Mouse (Mus musculus) heart, embryonic 13.5 days (tissue): ENCODE data around the gene Sdhaf1. TPM values are rescaled to one million over a fixed set of nuclear protein-coding genes. Genes with fewer than 3 reads are reported as not detected.

Source experiments
- ATAC-seq: fragments of 200-750 bp; cut with Nextera tagmentation; 2 replicates; pipeline ENCODE4 v1.8.0; 2017; ENCODE audit warnings: moderate TSS enrichment; ENCODE audit not compliant: insufficient number of reproducible peaks, low FRiP score, low TSS enrichment; ENCODE audit errors: extremely low read depth
- H3K27ac ChIP-seq: fragments of 300-500 bp; sonication (generic); replicated peaks from 2 replicates; pipeline ENCODE4 v1.5.1; 2015; ENCODE audit warnings: moderate library complexity, mild to moderate bottlenecking, inconsistent platforms
- H3K27me3 ChIP-seq: fragments of 300-500 bp; sonication (generic); replicated peaks from 2 replicates; pipeline ENCODE4 v1.6.1; 2015; ENCODE audit warnings: mild to moderate bottlenecking, inconsistent platforms
- H3K36me3 ChIP-seq: fragments of 300-500 bp; sonication (generic); 2 replicates; pipeline ENCODE4 v1.6.1; 2015; ENCODE audit warnings: mild to moderate bottlenecking, inconsistent platforms
- H3K4me1 ChIP-seq: fragments of 300-500 bp; sonication (generic); 2 replicates; pipeline ENCODE4 v1.6.1; 2015; ENCODE audit warnings: inconsistent platforms
- H3K4me2 ChIP-seq: fragments of 300-500 bp; sonication (generic); 2 replicates; pipeline ENCODE4 v1.6.1; 2015; ENCODE audit warnings: inconsistent platforms, mild to moderate bottlenecking, moderate library complexity
- H3K4me3 ChIP-seq: fragments of 300-500 bp; sonication (generic); 2 replicates; pipeline ENCODE4 v1.5.1; 2015; ENCODE audit warnings: moderate library complexity, mild to moderate bottlenecking, inconsistent platforms
- H3K9ac ChIP-seq: fragments of 300-500 bp; sonication (generic); 2 replicates; pipeline ENCODE4 v1.6.1; 2015; ENCODE audit warnings: inconsistent platforms, mild to moderate bottlenecking, moderate library complexity
- H3K9me3 ChIP-seq: fragments of 300-500 bp; sonication (generic); 2 replicates; pipeline ENCODE4 v1.6.1; 2016; ENCODE audit warnings: inconsistent platforms
- WGBS: fragments of 180-500 bp; shearing (Covaris S2); methylation state at CpG from one replicate; pipeline ENCODE4 v1.1.7; 2015; ENCODE audit warnings: mixed read lengths; 5-methylcytosine and 5-hydroxymethylcytosine counted together
- polyA plus RNA-seq: library from polyadenylated mRNA; unstranded; fragments of >200 nt; fragmentation: Nextera tagmentation; extraction: Ambion mirVana; gene quantifications from 2 replicates; pipeline ENCODE4 v1.2.1, GENCODE M21; 2015

The Sdhaf1 gene
- polyA plus RNA-seq, 1 experiment from 2014 or later: 14.6 TPM

DNA sequence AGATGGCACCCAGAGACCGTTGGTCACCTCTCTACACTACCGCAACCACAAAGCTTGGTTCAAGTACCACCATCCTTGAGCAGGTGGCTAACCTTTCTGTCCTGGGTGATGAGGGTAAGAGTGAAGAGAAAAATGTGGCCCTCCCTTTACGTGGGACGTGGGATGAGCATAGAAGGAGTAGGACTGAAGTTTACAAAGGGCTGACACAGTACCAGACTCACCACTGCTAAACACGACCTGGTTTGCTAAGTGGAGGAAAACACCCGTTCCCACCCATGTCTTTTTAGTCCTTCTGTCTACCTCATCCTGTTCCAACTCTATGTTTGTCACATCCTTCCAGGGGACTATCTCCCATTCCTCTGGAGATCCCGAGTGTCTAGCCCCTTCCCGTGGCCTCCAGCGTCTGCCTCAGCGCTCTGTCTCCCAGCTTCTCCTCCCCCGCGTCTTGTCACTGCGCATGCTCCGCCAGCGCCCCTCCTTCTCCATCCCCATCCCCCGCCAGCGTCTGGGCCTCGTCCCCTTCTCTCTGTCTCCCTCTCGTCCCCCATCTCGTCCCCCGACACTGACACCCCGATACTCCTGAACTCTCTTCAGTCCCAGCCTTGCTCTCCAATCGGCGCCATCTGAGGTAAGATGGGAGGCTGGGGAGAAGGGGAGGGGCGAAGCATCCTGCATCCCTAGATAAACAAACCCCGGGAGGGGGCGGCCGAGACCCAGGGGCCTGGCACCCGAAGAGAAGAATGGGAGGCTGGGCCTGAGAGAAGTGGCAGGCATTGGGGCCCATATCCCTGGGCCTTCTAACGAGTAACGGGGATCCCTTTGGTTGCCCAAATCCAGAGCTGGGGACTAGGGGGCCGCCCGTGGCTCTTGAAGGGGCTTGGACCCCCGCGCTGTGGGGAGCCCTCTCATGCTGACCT is 32.2 kb downstream of the Sdhaf1 start, which contains the start of gene Clip3:
Gene Clip3, plus strand, starts transcription at position 514 of the 917 bp plus-strand sequence.
- peak within 1 kb of the TSS; percentile 61 for H3K4me3 ChIP-seq
- peaks cover 29% of the 10 kb centered on the region for H3K4me1 ChIP-seq
- 7% methylated on average over 35 of the region's 35 CpGs for WGBS
- H3K4me2 ChIP-seq: peak within 1 kb of the TSS; percentile 66
- peaks cover 17% of the 10 kb centered on the region for H3K27me3 ChIP-seq
- H3K27ac ChIP-seq: 0 out of 2 replicates have a peak within 1 kb of the TSS, but pooled peaks have one; percentile 24
- no peaks in the 10 kb centered on the region for H3K9me3 ChIP-seq
- 0 out of 2 replicates have a peak, but pooled peaks have one; percentile 22 for ATAC-seq
- peak within 1 kb of the TSS; percentile 82 for H3K9ac ChIP-seq
- H3K36me3 ChIP-seq: 0 out of 2 replicates have a peak, but pooled peaks cover 3% of the 10 kb centered on the region

DNA sequence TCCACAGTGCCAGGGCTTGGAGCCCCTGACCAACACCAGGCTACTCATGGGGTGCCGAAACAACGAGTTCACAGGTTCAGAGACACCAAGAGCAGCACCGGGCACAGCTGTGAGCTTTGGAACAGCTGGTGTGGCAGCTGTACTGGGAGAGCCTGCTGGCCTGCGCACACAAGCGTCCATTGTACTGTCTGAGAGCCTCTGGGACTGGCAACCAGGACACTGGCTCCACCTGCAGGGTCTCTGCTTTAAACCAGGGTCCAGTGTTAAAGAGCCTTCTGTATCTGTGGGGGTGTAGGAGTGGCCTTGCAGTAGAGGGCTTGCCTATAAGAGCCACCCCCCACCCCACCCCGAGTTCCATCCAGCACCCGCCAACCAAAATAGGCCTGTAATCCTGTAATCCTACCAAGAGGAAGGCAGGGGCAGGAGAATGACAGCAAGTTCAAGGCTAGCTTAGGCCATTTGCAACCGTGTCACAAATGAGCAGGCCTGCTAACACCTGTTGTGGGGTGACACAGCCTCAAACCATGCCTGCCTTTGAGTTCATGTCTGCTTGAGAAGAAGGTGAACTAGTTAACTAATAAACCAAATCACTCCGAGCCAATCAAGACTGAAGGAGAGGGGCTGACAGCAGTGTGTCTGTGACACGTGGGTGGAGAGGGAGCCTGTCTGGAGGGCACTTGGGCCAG is 33.8 kb downstream of the Sdhaf1 start:
- Histone ChIP-seq H3K27me3 (peaks cover 17% of the 10 kb centered on the region), H3K9ac (no peak overlapping the region), H3K27ac (0 out of 2 replicates have a peak overlapping the region, but pooled peaks have one; percentile 2), H3K9me3 (no peaks in the 10 kb centered on the region), H3K36me3 (no peaks in the 10 kb centered on the region), H3K4me2 (no peak overlapping the region), H3K4me3 (no peak overlapping the region), H3K4me1 (peaks cover 27% of the 10 kb centered on the region)
- 53% methylated on average over 10 of the region's 10 CpGs for WGBS
- no peak for ATAC-seq

DNA sequence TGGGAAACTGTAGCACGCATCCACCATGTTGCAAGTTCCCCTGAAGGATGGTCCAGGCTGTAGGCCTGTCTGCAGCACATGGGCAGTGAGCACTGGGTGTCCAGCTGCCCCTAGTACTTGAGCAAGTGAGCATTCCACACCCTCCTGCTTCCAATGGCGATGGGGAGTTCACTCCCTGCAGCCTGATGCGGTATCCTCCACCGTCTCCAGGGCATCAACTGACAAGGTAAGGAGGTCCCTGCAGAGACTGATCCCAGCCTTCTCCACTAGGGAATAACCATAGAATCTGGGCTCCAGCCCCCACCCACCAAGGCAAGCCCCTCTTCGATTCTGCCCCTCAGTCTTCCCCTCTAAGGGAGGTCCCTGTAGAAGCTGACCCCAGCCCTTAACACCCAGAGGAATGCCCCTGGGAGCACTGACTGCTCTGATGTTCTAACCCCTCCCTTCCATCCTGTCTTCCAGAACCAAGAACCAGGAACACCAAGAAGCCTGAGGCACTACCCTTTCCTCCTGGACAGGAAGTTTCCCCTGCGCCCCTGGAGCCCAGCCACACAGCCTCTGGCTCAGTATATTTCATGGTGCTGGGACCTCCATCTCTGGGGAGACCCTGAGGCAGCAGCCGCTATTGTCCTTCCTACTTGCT is 34.5 kb downstream of the Sdhaf1 start:
- 0 out of 2 replicates have a peak overlapping the region, but pooled peaks have one; percentile 2 for H3K27ac ChIP-seq
- no peaks in the 10 kb centered on the region for H3K36me3 ChIP-seq
- H3K9me3 ChIP-seq: no peaks in the 10 kb centered on the region
- H3K4me1 ChIP-seq: peaks cover 25% of the 10 kb centered on the region
- no peak overlapping the region for H3K4me3 ChIP-seq
- WGBS: 56% methylated on average over 7 of the region's 7 CpGs
- H3K4me2 ChIP-seq: no peak overlapping the region
- H3K9ac ChIP-seq: no peak overlapping the region
- peaks cover 17% of the 10 kb centered on the region for H3K27me3 ChIP-seq
- ATAC-seq: no peak

DNA sequence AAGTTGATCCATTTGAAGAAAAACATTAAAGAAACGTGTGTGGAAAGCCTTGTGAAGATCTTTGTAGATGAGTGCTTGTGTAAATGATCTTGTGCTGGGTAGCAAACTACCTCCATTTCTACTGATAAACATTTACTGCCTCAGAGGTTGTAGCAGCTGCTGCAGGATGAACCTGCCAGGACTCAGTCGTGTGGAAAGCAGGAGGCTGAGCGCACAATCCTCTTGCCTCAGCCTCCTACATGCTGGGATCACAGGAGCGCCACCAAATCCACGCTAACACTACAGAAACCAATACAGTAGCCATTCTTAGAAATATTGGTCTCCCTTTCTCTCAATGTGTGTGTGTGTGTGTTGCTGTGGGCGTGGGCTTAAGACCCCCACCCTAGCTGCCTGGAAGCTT is 35.6 kb downstream of the Sdhaf1 start:
- Histone ChIP-seq H3K9ac (no peak overlapping the region), H3K4me1 (peaks cover 19% of the 10 kb centered on the region), H3K27me3 (peaks cover 17% of the 10 kb centered on the region), H3K36me3 (no peaks in the 10 kb centered on the region), H3K27ac (no peak overlapping the region), H3K4me3 (no peak overlapping the region), H3K4me2 (no peak overlapping the region), H3K9me3 (no peaks in the 10 kb centered on the region)
- 66% methylated on average over 6 of the region's 6 CpGs for WGBS
- no peak for ATAC-seq

DNA sequence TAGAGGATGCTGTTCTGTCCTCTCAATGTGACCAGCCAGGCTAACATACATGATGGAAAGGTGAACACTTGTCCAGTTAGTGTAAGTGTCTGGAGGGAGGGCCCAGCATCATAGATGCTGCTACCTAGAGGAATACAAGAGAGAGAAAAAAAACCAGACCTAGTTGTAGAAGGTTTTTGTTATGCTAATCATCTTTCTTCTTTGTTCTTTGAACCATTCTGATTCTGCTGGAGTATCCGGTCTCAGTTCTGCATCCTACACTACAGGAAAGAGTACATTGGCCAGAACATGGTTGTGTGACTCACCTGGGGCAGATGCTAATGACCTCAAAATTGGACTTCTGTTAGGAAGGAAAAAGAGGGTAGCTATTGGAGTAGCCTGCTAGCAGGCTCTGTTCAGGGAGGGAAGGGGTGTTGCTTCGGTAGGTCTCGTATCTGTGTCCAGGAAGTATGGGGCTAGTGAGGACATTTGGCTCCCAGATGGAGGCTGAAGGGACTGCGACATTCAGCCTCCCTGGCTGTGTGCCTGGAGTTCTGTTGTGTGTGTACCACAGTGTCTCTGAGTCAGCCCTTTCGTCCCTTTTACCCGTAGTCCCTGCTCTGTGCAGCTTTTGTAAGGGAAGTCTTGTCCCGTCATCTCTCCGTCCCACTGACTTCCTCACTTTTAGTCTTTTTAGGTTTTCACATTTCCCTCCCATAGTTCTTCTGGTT is 36.8 kb downstream of the Sdhaf1 start:
- 50% methylated on average over 8 of the region's 8 CpGs for WGBS
- no peak overlapping the region for H3K4me2 ChIP-seq
- H3K27ac ChIP-seq: no peak overlapping the region
- no peaks in the 10 kb centered on the region for H3K9me3 ChIP-seq
- no peak overlapping the region for H3K9ac ChIP-seq
- no peak overlapping the region for H3K4me3 ChIP-seq
- ATAC-seq: no peak
- peaks cover 14% of the 10 kb centered on the region for H3K4me1 ChIP-seq
- H3K36me3 ChIP-seq: no peaks in the 10 kb centered on the region
- H3K27me3 ChIP-seq: peaks cover 17% of the 10 kb centered on the region

GRCm38 (mm10) chr7:30282740-30283139 is 41.0 kb downstream of the Sdhaf1 start:
- Histone ChIP-seq H3K9ac (0 out of 2 replicates have a peak overlapping the region, but pooled peaks have one; percentile 29), H3K4me1 (peaks cover 22% of the 10 kb centered on the region), H3K4me2 (no peak overlapping the region), H3K36me3 (no peaks in the 10 kb centered on the region), H3K4me3 (no peak overlapping the region), H3K27me3 (peaks cover 8% of the 10 kb centered on the region), H3K9me3 (no peaks in the 10 kb centered on the region), H3K27ac (no peak overlapping the region)
- ATAC-seq: no peak
- WGBS: 58% methylated on average over 7 of the region's 7 CpGs

- Histone ChIP-seq H3K4me2 (peak overlapping the region; percentile 94), H3K4me3 (no peak overlapping the region), H3K27ac (peak overlapping the region; percentile 99), H3K4me1 (peaks cover 22% of the 10 kb centered on the region), H3K27me3 (no peaks in the 10 kb centered on the region), H3K9ac (0 out of 2 replicates have a peak overlapping the region, but pooled peaks have one; percentile 83), H3K9me3 (no peaks in the 10 kb centered on the region), H3K36me3 (no peaks in the 10 kb centered on the region)
- ATAC-seq: no peak
- WGBS: 69% methylated on average over 4 of the region's 4 CpGs
Measured at GRCm38 (mm10) chr7:30281522-30281921, 42.2 kb downstream of the Sdhaf1 start.

DNA sequence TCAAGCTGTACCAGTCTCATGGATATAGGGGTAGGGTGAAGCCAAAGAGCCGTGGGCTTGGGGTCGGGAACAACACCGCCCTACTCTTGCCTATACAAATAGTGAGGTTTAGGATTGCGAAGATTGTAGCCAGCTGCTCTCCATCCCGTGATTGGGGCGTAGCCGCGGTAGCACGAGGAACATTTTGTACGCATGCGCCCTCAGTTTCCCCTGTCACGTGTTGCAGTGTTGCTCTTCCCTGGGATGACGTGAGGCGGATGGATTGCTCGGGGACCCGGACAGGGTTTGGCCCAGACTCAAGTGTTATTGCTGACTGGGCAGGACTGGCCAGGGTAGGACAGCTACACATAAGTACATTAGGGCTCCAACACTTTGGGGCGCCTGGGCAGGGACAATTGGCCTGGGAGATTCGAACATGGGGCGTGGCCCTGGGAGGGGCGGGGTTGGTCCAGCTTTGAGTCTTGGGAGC is 43.0 kb downstream of the Sdhaf1 start:
- Histone ChIP-seq H3K9me3 (no peaks in the 10 kb centered on the region), H3K9ac (peak overlapping the region; percentile 83), H3K27ac (peak overlapping the region; percentile 99), H3K4me1 (peaks cover 22% of the 10 kb centered on the region), H3K27me3 (no peaks in the 10 kb centered on the region), H3K36me3 (no peaks in the 10 kb centered on the region), H3K4me2 (peak overlapping the region; percentile 94), H3K4me3 (peak overlapping the region; percentile 86)
- peak; percentile 76 for ATAC-seq
- under 1% methylated on average over 20 of the region's 20 CpGs for WGBS

DNA sequence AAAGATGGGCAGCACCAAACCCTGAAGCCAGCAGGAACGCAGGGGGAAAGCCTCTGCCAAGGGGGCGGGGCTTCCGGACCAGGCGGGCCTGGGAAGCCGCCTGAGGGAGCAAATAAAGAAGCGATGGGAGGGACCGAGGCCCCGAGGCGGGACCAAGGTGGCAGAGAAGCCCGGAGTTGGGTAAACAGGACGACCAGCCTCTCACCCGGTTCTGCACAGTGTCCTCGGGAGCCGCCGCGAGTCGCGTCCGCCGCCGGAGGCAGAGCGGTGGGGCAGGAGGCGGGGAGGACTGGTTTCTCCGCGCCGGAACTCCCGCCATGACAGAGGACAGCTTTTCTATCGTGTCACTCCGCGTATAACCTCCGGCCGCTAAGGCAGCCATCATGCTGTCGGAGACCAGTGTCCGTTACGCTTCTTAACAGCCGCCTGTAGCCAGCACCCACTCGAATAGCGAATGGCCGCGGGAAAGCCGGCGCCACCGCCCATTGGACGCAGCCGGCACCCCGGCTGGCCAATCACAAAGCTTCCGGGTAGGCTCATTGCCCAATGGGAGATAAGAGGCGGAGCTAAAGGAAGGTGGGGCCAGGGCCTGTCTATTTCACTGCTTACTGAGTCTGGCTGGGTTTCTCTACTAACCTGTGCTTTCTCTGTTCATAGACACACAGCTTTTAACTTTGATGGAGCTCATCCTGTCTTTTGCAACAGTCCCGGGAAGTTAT is 43.6 kb downstream of the Sdhaf1 start, which contains the start of the genes Thap8 and Wdr62:
Gene Thap8, plus strand, starts transcription at position 144 of the 719 bp plus-strand sequence.
Gene Wdr62, minus strand, starts transcription at position 469 of the 719 bp plus-strand sequence.
- H3K4me2 ChIP-seq: peak within 1 kb of the TSS; percentile 94
- peaks cover 28% of the 10 kb centered on the region for H3K4me1 ChIP-seq
- H3K27ac ChIP-seq: peak within 1 kb of the TSS; percentile 99
- no peaks in the 10 kb centered on the region for H3K27me3 ChIP-seq
- peak within 1 kb of the TSS; percentile 86 for H3K4me3 ChIP-seq
- WGBS: under 1% methylated on average over 49 of the region's 49 CpGs
- H3K9me3 ChIP-seq: no peaks in the 10 kb centered on the region
- H3K9ac ChIP-seq: peak within 1 kb of the TSS; percentile 83
- no peaks in the 10 kb centered on the region for H3K36me3 ChIP-seq
- peak; percentile 95 for ATAC-seq

- peak overlapping the region; percentile 99 for H3K27ac ChIP-seq
- WGBS: 1% methylated on average over 6 of the region's 6 CpGs
- H3K36me3 ChIP-seq: no peaks in the 10 kb centered on the region
- peak overlapping the region; percentile 94 for H3K4me2 ChIP-seq
- peak overlapping the region; percentile 83 for H3K9ac ChIP-seq
- peak overlapping the region; percentile 86 for H3K4me3 ChIP-seq
- peaks cover 34% of the 10 kb centered on the region for H3K4me1 ChIP-seq
- H3K27me3 ChIP-seq: no peaks in the 10 kb centered on the region
- no peaks in the 10 kb centered on the region for H3K9me3 ChIP-seq
- no peak for ATAC-seq
Measured at GRCm38 (mm10) chr7:30279536-30279935, 44.2 kb downstream of the Sdhaf1 start.
